Mouse (Mus musculus) cortical plate, adult 2 months (tissue): ENCODE data around the gene Chst8. TPM values are rescaled to one million over a fixed set of nuclear protein-coding genes. Genes with fewer than 3 reads are reported as not detected.

Experiments used
- H3K27ac ChIP-seq: fragments of 200-500 bp; 2 replicates; pipeline ENCODE4 v1.5.1; 2012; ENCODE audit warnings: low read length, control low read depth, inconsistent platforms; ENCODE audit not compliant: insufficient read depth
- H3K4me1 ChIP-seq: fragments of 200-500 bp; 2 replicates; pipeline ENCODE4 v1.6.1; 2011; ENCODE audit warnings: low read length; ENCODE audit not compliant: control insufficient read depth, insufficient read depth
- H3K4me3 ChIP-seq: fragments of 200-500 bp; 2 replicates; pipeline ENCODE4 v1.5.1; 2011; ENCODE audit warnings: mild to moderate bottlenecking, low read length, control low read depth; ENCODE audit not compliant: insufficient read depth
- CTCF ChIP-seq: fragments of 200-500 bp; IDR thresholded peaks from 2 replicates; pipeline ENCODE4 v1.5.1; 2011; ENCODE audit warnings: mild to moderate bottlenecking, control low read depth, low read length; ENCODE audit not compliant: insufficient read depth; ENCODE audit errors: extremely low read depth
- POLR2A ChIP-seq: fragments of 200-500 bp; IDR thresholded peaks from 2 replicates; pipeline ENCODE4 v1.6.1; 2011; ENCODE audit warnings: mild to moderate bottlenecking, low read length, control low read depth; ENCODE audit not compliant: insufficient read depth; ENCODE audit errors: extremely low read depth
- polyA plus RNA-seq: library from polyadenylated mRNA; depleted of rRNA; stranded (reverse); fragments of >200 nt; gene quantifications from 2 replicates; pipeline ENCODE4 v1.2.3, GENCODE M21; 2012

Chst8 gene
- polyA plus RNA-seq, 1 experiment, result 11.9 TPM

GRCm38 (mm10) chr7:34647052-34647451 is 165.5 kb downstream of the Chst8 start:
- H3K4me3 ChIP-seq, result no peak overlapping the region
- TF ChIP-seq CTCF, result no peak
- TF ChIP-seq POLR2A, result no peak
- no peak overlapping the region for H3K27ac ChIP-seq
- no peaks in the 10 kb centered on the region for H3K4me1 ChIP-seq

- TF ChIP-seq CTCF (no peak), POLR2A (no peak)
- H3K4me1 ChIP-seq, result no peaks in the 10 kb centered on the region
Observed at GRCm38 (mm10) chr7:34646144-34646795, 166.2 kb downstream of the Chst8 start.

GRCm38 (mm10) chr7:34645623-34646022 is 166.9 kb downstream of the Chst8 start:
- TF ChIP-seq CTCF (no peak), POLR2A (no peak)
- H3K27ac ChIP-seq, result no peak overlapping the region
- H3K4me1 ChIP-seq, result no peaks in the 10 kb centered on the region
- no peak overlapping the region for H3K4me3 ChIP-seq

More at GRCm38 (mm10) chr7:34646144-34646795, 166.2 kb downstream of the Chst8 start:
- no peak overlapping the region for H3K27ac ChIP-seq
- H3K4me3 ChIP-seq, result no peak overlapping the region

- TF ChIP-seq POLR2A, result no peak
- TF ChIP-seq CTCF, result no peak
- H3K4me1 ChIP-seq, result no peaks in the 10 kb centered on the region
- H3K27ac ChIP-seq, result no peak overlapping the region
- no peak overlapping the region for H3K4me3 ChIP-seq
Observed at GRCm38 (mm10) chr7:34644591-34644990, 167.9 kb downstream of the Chst8 start.

- H3K4me1 ChIP-seq, result no peaks in the 10 kb centered on the region
- TF ChIP-seq CTCF, result no peak
- no peak for TF ChIP-seq POLR2A
- H3K4me3 ChIP-seq, result no peak overlapping the region
- no peak overlapping the region for H3K27ac ChIP-seq
Observed at GRCm38 (mm10) chr7:34643329-34643728, 169.2 kb downstream of the Chst8 start.

GRCm38 (mm10) chr7:34641968-34642367 is 170.5 kb downstream of the Chst8 start:
- Histone ChIP-seq H3K4me3 (no peak overlapping the region), H3K4me1 (no peaks in the 10 kb centered on the region), H3K27ac (no peak overlapping the region)
- TF ChIP-seq CTCF, result no peak
- TF ChIP-seq POLR2A, result no peak

- Histone ChIP-seq H3K27ac (no peak overlapping the region), H3K4me1 (no peaks in the 10 kb centered on the region), H3K4me3 (no peak overlapping the region)
- TF ChIP-seq CTCF (no peak), POLR2A (no peak)
Observed at GRCm38 (mm10) chr7:34639798-34640197, 172.7 kb downstream of the Chst8 start.

GRCm38 (mm10) chr7:34636661-34637060 is 175.8 kb downstream of the Chst8 start:
- no peak overlapping the region for H3K27ac ChIP-seq
- no peak overlapping the region for H3K4me3 ChIP-seq
- no peaks in the 10 kb centered on the region for H3K4me1 ChIP-seq
- TF ChIP-seq CTCF (no peak), POLR2A (no peak)

GRCm38 (mm10) chr7:34632966-34633742 is 179.4 kb downstream of the Chst8 start:
- Histone ChIP-seq H3K4me1 (no peaks in the 10 kb centered on the region), H3K27ac (no peak overlapping the region), H3K4me3 (no peak overlapping the region)
- TF ChIP-seq POLR2A, result no peak
- no peak for TF ChIP-seq CTCF
